Mouse (Mus musculus) forebrain, embryonic 12.5 days (tissue): Measurements from ENCODE around the gene Ffar4. TPM values are rescaled to one million over a fixed set of nuclear protein-coding genes. Genes with fewer than 3 reads are reported as not detected.

Experiments
- ATAC-seq: fragments of 200-750 bp; cut with Nextera tagmentation; 2 replicates; pipeline ENCODE4 v1.8.0; 2017; ENCODE audit warnings: moderate TSS enrichment; ENCODE audit not compliant: low FRiP score
- H3K27ac ChIP-seq: fragments of 300-500 bp; sonication (generic); 2 replicates; pipeline ENCODE4 v1.5.1; 2016; ENCODE audit warnings: mild to moderate bottlenecking
- H3K27me3 ChIP-seq: fragments of 300-500 bp; sonication (generic); 2 replicates; pipeline ENCODE4 v1.6.1; 2016; ENCODE audit warnings: mild to moderate bottlenecking
- H3K36me3 ChIP-seq: fragments of 300-500 bp; sonication (generic); replicated peaks from 2 replicates; pipeline ENCODE4 v1.6.1; 2016; ENCODE audit warnings: mild to moderate bottlenecking
- H3K4me1 ChIP-seq: fragments of 300-500 bp; sonication (generic); 2 replicates; pipeline ENCODE4 v1.6.1; 2016
- H3K4me2 ChIP-seq: fragments of 300-500 bp; sonication (generic); 2 replicates; pipeline ENCODE4 v1.6.1; 2016; ENCODE audit warnings: mild to moderate bottlenecking, moderate library complexity
- H3K4me3 ChIP-seq: fragments of 300-500 bp; sonication (generic); replicated peaks from 2 replicates; pipeline ENCODE4 v1.5.1; 2016; ENCODE audit warnings: mild to moderate bottlenecking
- H3K9ac ChIP-seq: fragments of 300-500 bp; sonication (generic); 2 replicates; pipeline ENCODE4 v1.6.1; 2016; ENCODE audit warnings: mild to moderate bottlenecking
- H3K9me3 ChIP-seq: fragments of 300-500 bp; sonication (generic); 2 replicates; pipeline ENCODE4 v1.6.1; 2016
- WGBS: fragments of 180-500 bp; shearing (Covaris S2); methylation state at CpG from one replicate; pipeline ENCODE4 v1.1.7; 2016; 5-methylcytosine and 5-hydroxymethylcytosine counted together
- polyA plus RNA-seq: library from polyadenylated mRNA; unstranded; fragments of >200 nt; fragmentation: Nextera tagmentation; extraction: Ambion mirVana; gene quantifications from 2 replicates; pipeline ENCODE4 v1.2.1, GENCODE M21; 2016

Gene Ffar4
- polyA plus RNA-seq, 1 experiment from 2014 or later: not detected

GRCm38 (mm10) chr19:38156243-38156642, 59.4 kb downstream of the Ffar4 start:
- H3K9ac ChIP-seq: no peak overlapping the region
- no peak for ATAC-seq
- H3K27me3 ChIP-seq: no peaks in the 10 kb centered on the region
- no peak overlapping the region for H3K27ac ChIP-seq
- H3K4me3 ChIP-seq: no peak overlapping the region
- no peak overlapping the region for H3K4me2 ChIP-seq
- H3K36me3 ChIP-seq: no peaks in the 10 kb centered on the region
- H3K4me1 ChIP-seq: no peaks in the 10 kb centered on the region
- WGBS: 100% methylated on average over 1 of the region's 1 CpGs
- H3K9me3 ChIP-seq: 0 out of 2 replicates have a peak, but pooled peaks cover 3% of the 10 kb centered on the region

DNA sequence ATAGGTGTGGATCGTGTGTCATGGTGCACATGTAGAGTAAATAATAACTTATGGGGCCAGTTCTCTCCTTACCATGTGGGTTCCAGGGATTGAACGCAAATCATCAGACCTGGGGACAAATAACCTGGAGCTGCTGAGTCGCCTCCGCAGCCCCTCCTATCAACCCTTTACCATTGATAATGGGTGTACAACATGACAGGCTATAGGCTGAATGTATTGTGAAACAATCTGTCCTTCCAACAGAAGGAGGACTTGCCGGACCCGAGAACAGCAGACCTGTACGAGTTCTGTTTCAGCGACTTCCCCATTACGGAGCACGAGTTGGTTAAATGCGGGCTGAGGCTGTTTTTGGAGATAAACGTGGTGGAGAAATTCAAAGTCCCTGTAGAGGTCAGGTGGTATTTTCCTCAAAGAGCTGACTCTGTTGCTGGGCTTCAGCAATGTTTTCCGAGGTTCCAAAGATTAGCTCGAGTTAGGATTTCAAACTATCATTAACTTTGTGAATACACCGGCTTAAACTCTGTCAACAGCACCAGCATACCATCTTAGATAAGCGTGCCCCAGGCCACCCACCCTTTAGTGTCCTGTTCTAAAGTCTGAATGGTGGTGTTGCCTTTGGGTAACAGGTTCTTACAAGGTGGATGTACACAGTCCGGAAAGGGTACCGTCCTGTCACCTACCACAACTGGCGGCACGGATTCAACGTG, 64.9 kb downstream of the Ffar4 start:
- WGBS: 93% methylated on average over 21 of the region's 21 CpGs
- no peak for ATAC-seq
- no peaks in the 10 kb centered on the region for H3K27me3 ChIP-seq

More for the DNA sequence above, 64.9 kb downstream of the Ffar4 start:
- Histone ChIP-seq H3K4me1 (no peaks in the 10 kb centered on the region), H3K9me3 (no peaks in the 10 kb centered on the region), H3K4me2 (no peak overlapping the region), H3K4me3 (no peak overlapping the region), H3K9ac (no peak overlapping the region), H3K27ac (no peak overlapping the region), H3K36me3 (no peaks in the 10 kb centered on the region)

Other genes with a start within 250 kb of the Ffar4 start
- 2.1 and 2.9 TPM in 2 replicates for gene Myof, start 53.5 kb upstream of the Ffar4 start, polyA plus RNA-seq
- gene Cep55, start 42.1 kb upstream of the Ffar4 start, polyA plus RNA-seq: 52.9 and 54.7 TPM in 2 replicates
- 0.75 and 0.94 TPM in 2 replicates for gene Rbp4, start 28.2 kb downstream of the Ffar4 start, polyA plus RNA-seq
- not detected in 2 replicates for gene Pde6c, start 35.7 kb downstream of the Ffar4 start, polyA plus RNA-seq
- gene Fra10ac1, start 127.1 kb downstream of the Ffar4 start, polyA plus RNA-seq: 51.8 and 58.4 TPM in 2 replicates
- 2.1 and 2.4 TPM in 2 replicates for gene Lgi1, start 167.5 kb downstream of the Ffar4 start, polyA plus RNA-seq